Mouse (Mus musculus) left cerebral cortex, postnatal 25 days (tissue): ENCODE measurements at regions not wholly inside any gene's neighbourhood (a gene's known extent, or its start where the extent isn't known, plus 50 kb on each side); places are given as distances from the start of the nearest gene placed in this dataset.

ENCODE experiments used
- DNase-seq, 2 experiments: peaks; one replicate each; pipeline ENCODE4 v3.0.0; 2022; ENCODE audit warnings: low spot score in 2 of 2, mixed read lengths in 1 of 2
- intact Hi-C: fragments of 180-260 bp; cut with DNase I; formaldehyde crosslinking; loops from one replicate; pipeline ENCODE4 v1.15.1; 2025

- no peak for DNase-seq
- intact Hi-C loops: no loop called here
These were observed 1372.5 kb downstream of the Pla2g4a start for GRCm38 (mm10) chr1:148588573-148588972.

GRCm38 (mm10) chr1:148579873-148580445 lies 1381.1 kb downstream of the Pla2g4a start:
- intact Hi-C loops: no loop called here
- no peak for DNase-seq

GRCm38 (mm10) chr1:148569063-148569462 lies 1392.0 kb downstream of the Pla2g4a start:
- intact Hi-C loops: no loop called here
- DNase-seq: peak in 1 of 2 experiments; percentile 2
